Mouse (Mus musculus) retina, adult 2 months (tissue): Measurements from ENCODE around the gene Ttll8.

ENCODE experiments used
- DNase-seq: peaks from one replicate; pipeline ENCODE4 v3.0.0-alpha.2; 2012; ENCODE audit warnings: low read depth, low spot score

The Ttll8 gene

DNA sequence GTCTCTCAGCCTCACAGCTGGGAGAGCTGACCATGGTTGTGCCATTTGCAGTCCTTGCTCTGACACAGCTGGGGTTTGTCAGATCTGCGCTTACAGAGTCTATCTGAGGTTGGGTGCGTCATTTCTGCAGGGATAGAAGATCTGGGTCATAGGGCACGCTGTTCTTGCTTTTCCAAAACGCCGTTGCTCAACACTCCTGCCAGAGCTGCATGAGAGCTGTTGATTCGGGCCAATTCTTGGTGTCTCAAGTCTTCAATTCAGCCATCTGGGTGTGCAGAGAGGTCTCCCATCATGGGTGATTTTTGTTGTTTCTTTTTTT lies 32.3 kb downstream of the Ttll8 start:
- DNase-seq = no peak

DNA sequence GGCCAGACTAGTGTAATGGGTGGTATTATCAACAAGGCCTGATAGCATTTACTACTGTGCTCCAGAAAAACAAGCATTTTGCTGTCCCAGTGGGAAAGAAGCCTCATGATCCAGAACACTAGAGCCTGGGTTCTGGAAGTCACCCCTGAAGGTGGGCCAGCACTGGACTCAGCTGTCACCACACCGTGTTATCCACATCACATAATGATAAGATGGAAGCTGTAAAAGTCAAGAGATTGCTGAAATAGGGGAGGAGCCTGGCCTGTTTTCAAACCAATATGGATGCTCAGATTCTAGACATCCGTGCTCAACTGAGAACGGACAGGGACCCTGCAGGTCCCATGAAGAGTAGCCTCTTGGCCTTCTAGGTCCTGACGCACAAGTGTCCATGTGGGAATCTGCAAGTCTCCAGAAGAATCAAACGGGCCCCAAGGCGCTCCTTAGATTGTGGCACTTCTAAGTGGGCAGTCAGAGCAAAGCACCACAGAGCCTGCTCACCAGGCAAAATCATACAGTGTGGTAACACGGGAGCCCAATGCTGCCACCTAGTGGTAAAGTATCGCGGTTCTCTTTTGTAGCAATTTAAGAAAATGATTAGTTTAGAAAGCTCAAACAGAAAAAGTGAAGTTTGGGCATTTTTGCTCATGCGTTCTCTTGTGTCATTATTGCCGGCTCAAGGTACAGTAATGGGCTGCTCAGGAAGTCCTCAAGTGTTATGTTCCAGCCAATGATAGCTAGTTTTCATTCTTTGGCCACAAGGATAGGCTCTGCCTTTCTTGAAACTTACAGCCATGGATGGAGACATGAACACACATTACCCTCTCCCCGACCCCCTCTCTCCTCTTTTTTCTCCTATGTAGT lies 32.9 kb downstream of the Ttll8 start:
- peak; percentile 45 for DNase-seq

DNA sequence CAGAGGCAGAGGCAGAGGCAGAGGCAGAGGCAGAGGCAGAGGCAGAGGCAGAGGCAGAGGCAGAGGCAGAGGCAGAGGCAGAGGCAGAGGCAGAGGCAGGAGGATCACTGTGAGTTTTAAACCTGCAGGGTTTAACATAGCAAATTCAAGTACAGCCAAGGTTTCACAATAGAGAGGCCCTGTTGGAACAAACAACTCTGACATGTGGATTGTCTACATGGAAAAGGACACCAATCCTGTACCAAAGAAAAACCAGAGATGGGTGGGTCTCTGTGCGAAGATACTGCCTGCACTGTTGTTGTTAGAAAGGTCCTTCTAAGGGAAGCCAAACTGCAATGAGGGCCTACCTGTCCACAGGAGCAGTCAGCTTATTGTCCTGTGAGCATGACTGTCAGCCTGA lies 34.2 kb downstream of the Ttll8 start:
- DNase-seq = no peak

DNA sequence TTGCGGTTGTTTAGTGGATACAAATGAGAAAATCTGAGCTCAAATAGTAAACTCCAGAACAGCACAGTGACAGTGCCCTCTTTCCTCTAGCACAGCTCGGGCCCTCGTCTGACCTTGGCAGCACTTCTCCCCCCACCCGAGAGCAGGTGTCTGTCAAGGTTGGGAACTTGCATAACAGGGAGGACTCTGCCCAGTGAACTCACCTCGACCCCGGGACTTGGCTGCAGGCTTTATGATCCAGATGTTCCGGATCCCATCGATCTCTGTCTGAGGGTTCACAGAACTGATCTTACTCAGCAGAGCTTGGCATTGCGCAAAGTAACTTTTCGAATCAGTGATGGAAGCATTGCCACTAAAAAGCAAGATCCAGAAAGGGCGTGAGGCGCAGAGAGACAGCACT lies 34.9 kb downstream of the Ttll8 start:
- no peak for DNase-seq

DNA sequence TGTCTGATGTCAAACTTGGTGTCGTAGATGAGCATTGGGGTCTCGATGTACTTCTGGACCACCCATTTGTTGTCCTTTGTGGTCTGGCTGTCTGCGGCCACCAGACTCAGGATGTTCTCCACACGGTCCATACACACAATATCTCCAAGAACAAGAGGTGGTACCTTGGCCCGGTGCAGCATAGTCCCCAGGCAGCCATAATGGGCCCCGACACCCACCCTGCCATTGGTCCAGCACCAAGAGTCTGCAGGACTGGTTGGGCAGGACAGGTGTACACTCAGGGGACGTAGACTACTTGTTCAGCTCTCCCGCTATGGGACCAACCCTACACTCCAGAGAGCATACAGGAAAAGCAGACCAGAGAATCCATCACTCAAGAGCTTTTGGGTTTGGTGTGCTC lies 37.1 kb downstream of the Ttll8 start:
- no peak for DNase-seq

DNA sequence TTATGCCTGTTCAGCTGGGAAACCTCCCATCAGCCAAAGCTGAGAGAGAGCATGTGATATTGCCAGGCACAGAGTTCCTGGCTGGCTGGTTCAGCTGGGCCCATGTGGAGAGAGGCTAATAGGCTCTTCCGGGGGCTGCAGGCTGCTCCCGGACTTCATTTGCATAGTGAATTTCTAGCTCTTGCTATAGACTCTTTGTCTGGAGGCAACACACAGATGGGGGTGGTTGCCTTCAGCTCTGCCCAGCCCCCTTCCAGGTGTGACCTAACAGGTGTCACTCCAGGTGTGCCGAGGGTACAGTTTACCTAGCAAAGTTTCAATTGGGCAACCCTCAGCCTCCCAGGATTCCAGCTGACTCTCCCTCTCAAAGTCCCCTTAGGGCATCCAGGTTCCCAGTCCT lies 37.9 kb downstream of the Ttll8 start:
- DNase-seq = no peak

DNA sequence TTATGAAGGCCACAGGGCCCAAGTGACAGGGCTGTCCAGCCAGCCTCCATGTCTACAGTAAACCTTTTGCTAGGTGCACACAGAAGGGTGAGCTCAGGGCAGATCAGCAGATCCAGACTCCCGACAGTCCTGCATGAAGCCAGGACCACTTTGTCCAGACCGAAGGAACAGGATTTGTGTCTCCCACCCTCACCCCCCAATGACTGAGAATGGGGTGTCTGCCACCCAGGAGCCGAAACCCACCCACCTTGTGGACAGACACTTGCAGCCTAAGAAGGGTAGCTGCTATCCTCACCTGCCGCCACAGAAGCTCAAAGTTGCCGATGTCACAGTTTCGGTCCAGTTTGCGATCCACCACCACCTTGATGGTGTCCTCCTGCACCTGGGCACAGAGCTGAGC lies 39.2 kb downstream of the Ttll8 start:
- no peak for DNase-seq

DNA sequence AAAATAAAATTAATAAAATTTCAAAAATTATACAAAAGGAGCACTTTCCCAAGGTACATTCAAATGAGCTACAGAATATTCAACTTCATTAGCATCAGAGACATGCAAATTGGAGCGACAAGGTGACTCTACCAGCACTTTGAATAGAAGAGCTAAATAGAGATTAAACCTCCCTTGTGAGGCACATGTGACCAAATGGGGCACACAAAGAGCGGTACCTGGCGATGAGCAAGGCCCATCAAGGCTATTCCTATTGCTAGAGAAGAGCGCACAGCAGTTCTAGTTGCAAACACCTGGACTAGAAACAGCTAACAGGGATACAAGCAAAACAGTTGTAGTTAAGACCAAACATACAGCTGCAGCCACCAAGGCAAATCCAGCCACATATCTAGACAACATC lies 47.9 kb downstream of the Ttll8 start:
- DNase-seq = no peak

DNA sequence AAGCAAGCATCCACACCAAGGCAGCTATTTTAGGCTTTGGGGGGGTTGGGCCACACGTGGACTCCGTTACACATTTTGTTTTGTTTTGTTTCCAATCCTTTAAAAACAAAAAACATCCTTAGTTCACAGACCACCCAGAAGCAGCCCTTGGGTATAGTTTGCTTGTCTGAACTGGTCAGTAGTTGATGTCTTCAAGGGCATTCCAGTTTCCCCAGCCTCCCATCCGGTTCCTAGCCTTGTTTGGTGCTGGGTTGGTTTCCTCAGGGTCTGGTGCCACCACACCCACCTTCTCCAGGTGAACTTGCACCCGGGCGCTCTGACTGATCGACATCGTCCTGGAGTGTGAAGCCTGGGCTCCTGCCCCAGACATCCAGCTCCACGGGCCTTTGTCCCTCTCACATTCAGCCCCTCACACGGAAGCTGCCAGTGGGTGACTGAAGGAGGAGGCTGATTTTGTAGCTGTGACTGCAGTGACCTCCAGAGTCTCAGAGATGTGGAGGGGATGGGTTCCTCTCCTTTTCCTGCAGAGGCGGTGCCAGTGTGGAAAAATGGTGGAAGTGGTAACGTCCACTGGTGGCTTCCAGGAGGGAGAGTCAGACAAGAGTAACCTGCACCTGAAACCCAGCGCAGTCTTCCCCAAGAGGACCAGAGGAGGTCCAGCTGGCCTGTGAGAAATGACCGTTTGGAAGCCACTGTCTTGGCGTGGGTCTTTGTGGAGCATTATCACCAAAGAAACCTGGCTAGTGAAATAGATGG lies 50.0 kb downstream of the Ttll8 start:
- no peak for DNase-seq

DNA sequence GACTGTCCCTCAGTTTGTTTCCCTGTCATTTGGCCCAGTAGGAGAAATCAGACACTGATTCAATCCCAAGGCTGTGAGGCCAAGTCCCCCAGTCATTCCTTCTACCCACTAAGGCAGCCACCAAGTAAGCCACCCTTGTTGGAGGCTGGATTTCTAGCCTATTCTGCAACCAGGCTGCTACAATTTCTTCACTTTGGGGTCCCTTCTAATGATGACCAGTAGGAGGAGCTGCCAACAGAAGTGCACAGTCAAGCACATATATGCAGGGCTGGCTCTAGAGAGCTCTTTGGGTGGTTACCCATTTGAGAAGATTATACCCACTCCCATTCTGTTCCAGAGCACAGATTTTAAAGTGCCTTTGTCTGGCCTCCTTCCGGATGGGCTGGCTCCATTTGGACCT lies 51.1 kb downstream of the Ttll8 start:
- no peak for DNase-seq

DNA sequence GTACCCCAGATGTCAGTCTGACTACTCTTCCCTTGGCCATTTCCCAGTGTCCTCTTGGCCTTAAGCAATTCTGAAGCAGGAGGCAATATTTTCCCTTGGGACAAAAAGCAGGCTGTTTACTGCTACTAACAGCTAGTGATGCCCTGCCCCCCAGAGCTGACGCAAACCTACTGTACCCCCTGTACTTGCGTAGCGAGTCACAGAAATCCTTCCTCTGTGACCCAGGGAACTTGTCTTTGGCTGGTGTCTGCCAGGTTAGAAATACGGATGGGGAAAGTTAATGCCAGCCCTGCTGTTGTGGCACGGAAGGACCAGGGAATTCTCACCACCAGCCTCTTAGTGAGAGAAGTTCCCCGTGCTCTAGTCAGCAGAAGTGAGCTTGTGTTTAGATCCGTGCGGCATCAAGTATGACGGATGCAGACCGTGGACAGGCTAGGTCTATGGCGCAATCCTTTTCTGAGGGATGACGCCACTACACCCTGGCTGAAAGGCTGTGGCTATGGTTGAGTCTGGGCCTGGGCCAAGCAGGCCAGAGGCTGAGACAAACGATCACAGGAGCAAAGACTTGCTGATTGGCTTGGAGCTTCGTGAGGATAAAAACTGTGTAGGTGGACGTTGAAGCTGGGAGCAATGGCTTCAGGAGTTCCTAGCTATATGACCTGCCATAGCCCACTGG lies 51.9 kb downstream of the Ttll8 start:
- no peak for DNase-seq

DNA sequence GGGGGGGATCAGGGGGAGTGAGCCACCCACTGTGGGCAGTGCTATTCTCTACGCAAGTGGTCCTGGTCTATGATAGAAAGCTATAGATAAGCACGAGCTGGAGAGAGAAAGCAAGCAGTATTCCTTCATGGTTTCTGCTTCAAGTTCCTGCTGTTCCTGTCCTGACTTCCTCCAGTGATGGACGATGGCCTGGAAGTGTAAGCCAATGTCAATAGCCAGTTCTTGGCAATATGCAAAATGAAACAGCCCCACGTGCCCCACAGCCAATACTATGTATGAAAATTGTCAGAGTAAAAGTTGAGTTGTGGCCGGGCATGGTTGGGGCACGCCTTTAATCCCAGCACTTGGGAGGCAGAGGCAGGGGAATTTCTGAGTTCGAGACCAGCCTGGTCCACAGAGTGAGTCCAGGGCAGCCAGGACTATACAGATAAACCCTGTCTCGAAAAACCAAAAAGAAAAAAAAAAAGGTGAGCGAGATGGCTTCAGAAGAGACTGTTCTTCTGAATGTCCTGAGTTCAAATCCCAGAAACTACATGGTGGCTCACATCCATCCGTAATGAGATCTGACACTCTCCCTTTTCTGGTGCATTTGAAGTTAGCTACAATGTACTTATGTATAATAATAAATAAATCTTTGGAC lies 57.8 kb downstream of the Ttll8 start:
- no peak for DNase-seq

DNA sequence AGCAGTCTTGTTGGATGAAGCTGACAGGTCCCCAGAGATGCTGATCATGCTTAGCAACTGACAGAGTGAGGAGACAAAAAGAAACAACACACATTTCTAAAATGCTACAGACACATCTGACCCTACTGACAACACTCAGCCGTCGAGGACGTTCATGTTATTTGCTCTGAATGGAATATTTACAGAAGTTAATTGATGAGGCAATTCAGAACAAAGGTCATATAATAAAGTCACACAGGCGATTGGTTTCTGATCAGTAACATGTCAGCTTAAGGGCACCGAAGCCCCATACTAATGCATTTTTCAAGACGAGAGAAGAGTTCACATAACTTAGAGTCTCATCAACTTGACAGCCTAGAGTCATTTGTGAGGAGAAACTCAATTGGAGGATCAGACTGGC lies 58.3 kb downstream of the Ttll8 start:
- no peak for DNase-seq

DNA sequence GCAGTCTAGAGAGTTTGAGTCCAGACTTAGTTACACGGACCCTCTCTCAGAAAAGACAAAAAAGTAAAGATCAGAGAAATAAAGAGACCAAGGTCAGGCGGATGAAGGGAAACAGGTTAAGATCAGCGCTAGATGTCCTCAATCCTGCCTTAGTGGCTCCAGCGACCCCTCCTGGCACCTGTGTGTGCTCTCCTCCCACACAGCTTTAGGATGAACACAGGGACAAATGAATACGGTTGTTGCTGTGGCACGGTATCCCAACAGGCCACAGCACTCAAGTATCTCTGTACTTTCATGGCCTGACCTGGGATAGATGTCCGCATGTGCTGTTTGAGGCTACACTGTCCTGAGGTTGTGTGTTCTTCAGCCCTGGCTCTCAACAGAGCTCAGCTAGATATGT lies 59.1 kb downstream of the Ttll8 start:
- DNase-seq = no peak

DNA sequence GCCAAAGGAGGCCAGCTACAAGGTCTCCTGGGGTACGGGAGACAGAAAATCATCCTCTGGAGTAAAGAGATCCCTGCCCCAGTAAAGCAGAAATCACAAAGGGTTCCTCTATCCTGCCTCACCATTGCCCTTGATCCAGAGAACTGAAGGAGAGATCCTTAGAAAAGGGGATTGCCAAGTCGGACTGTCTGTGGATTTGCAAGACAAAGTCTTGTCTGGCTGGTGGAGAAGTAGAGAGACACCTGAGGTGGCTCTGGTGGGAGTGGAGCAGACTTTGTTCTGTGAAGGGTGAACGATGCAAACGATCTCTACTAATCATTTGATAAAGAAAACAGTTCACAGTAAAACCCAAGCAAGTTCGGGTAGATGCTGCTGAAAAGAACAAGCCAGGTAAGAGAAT lies 61.3 kb downstream of the Ttll8 start:
- no peak for DNase-seq

DNA sequence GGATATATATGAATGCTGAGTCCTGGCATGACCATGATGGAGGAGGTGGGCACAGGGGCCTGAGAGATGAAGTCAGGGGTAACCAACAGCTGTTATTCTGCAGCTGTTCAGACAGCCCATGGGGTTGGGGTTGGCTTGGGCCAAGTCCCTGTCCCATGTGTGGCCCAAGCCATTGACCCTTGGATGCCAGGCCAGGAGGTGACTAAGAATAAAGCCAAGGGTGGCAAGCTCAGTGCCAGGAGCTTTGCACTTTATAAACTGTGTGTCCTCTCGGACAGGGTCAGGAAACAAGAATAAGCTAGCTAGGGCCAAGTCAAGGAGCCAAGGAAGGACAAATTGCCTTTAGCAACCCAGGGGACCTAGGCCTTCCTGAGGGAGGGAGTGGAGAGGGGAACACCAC lies 62.0 kb downstream of the Ttll8 start:
- DNase-seq = no peak

DNA sequence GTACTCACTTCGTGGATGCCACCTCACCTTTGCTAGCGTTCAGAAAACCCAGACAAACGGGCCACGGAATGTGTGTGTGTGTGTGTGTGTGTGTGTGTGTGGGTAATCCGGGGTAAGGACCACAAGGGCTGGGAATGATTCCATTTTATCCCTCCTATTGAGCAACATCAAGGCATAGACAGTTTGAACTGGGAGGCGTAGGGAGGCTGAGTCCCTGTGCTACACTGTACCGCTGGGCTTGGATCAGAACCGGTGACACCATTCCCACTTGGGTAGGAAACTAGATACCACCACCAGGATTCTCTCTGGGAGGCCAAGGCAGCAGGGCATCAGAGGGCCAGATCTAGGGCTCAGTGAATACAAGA lies 62.6 kb downstream of the Ttll8 start:
- no peak for DNase-seq

DNA sequence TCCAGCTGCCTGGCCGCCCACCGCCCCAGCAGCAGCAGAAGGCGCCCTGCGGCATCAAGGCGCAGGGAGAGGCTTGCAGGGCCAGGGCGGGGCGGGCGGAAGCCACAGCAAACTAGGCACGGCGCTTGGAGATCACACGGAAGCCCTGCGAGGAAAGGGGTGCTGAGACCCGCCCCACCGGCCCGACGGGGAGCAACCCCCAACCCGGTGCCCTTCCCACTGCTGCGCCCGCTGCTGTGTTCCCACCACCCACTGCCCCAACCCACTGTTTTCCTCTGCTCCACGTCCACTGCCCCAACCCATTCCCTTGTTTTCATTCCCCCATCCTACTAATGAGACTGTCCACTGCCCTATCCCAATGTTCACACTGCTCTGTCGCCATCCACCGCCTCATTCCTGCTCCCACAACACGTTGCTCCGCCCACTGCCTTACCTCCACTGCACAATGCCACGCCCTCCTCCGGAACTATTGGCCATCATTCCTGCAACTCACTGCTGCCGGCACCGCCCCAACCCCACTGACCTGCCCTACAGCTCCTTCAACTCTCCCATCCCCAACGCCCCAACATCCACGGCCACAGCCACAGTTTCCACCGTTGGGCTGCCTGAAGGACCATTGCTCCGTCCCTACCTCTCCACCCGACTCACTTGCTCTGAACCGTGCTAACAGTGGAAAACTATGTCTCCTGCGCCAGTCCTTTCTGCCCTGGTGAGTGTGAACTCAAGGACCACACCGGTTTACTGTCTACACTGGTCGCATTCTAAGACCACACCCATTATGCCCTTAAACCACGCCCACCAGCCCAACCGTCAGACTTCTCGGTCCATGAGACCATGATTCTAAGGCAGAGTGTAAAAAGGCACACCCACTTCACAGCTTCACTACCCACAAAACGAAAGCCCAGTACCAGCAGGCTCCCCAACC lies 63.2 kb downstream of the Ttll8 start:
- peak; percentile 9 for DNase-seq

DNA sequence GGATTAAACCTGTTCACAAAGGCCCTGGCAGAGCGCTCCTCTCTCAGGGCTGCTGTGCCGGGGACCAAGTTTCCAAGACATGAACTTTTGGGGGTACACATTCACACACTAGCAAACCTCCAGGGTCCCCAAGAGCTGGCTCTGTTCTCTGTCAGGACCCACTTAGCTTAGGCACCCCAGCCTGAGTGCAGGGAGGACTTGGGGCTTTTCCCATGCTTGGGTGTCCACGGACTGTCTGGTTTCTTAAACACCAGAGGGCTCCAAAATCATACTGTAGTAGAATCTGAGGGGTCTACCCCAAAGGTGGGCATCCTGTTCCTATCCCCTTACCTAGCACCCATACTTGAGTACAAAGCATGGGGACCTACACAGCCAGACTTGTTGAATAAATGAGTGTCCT lies 64.2 kb downstream of the Ttll8 start:
- no peak for DNase-seq

DNA sequence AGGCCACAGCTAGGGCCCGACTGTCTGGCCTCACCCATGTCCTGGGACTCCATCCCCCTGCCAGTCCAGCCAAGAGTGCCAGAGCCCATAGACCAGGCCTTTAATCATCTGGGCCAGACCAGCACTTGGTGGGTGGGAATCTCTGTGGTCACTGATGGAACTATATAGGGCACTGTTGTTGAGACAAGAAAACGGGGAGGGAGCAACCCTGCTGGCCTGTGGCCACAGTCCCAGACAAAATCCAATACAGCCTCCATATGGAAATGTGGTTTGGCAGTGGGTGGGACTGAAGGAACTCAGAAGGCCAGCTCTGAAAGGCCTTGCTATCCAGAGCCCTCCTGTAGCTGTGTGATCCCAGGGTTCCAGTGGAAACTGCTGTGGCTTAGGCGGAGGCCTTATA lies 65.2 kb downstream of the Ttll8 start:
- no peak for DNase-seq

DNA sequence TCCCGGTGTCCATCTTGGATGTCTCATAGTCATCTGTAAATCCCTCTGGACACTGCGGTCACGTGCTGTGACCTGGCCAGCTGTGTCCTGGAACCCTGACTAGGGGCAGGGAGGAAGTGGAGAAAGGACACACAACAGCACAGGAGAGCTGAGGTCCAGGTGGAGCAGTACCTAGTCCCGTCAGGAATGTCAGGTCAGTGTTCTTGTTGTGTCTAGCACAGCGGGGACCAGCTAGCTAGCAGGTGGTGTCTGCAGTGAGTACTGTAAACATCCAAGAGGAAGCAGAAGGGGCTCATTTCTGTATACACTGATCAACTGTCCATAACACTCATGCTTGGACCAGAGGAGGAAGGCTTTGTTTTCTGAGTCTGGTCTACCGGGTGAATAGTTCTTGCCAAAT lies 68.8 kb downstream of the Ttll8 start:
- DNase-seq = no peak
